Mouse (Mus musculus) heart, postnatal 0 days (tissue): ENCODE data around the gene Sgcg.

ENCODE experiments used
- CTCF ChIP-seq: IDR thresholded peaks from 2 replicates; pipeline ENCODE4 v1.5.1; 2016; ENCODE audit warnings: antibody characterized with exemption, control low read depth, low read depth
- EP300 ChIP-seq: IDR thresholded peaks from 2 replicates; pipeline ENCODE4 v1.6.1; 2016; ENCODE audit warnings: antibody characterized with exemption, low read depth

- TF ChIP-seq EP300 (no peak), CTCF (no peak)
Measured at GRCm38 (mm10) chr14:61246444-61246843, 11.8 kb downstream of the Sgcg start.
